ENCODE assay signal across 8 mouse cellular contexts in genomic region chr7:45366652-45367019, GRCm38 (mm10). TPM values are rescaled to one million over a fixed set of nuclear protein-coding genes. Genes with fewer than 3 reads are reported as not detected.
DNase-seq lines count a peak whose midpoint lies in the region; ATAC-seq and TF ChIP-seq lines count a peak whose summit lies in the region.

Gene Ppfia3 (minus strand): TSS chr7:45367019.

- no peak within 1 kb of the TSS for H3K27ac ChIP-seq in kidney, adult 2 months (ENCODE audit: insufficient read depth, low read depth, low read length)
- 0 out of 2 replicates have a peak within 1 kb of the TSS, but pooled peaks have one; percentile 27 for H3K27ac ChIP-seq in bone marrow, adult 2 months (ENCODE audit: control insufficient read depth, insufficient read depth, low read depth, low read length, poor library complexity)
- peak within 1 kb of the TSS; percentile 80 for H3K27ac ChIP-seq in hindbrain, embryonic 12.5 days
- H3K27ac ChIP-seq in liver, embryonic 13.5 days: no peak within 1 kb of the TSS

- TF ChIP-seq POLR2A in kidney, adult 2 months (IDR thresholded peaks at IDR 0.05; ENCODE audit: low read depth, low read length): no peak
- no peak for TF ChIP-seq POLR2A in bone marrow, adult 2 months (IDR thresholded peaks at IDR 0.05; ENCODE audit: borderline replicate concordance, control insufficient read depth, low read depth, low read length)

- H3K9me3 ChIP-seq in hindbrain, embryonic 12.5 days (replicated peaks): no peaks in the 10 kb centered on the region
- H3K9me3 ChIP-seq in liver, embryonic 13.5 days (replicated peaks): no peaks in the 10 kb centered on the region

- ATAC-seq in hindbrain, embryonic 12.5 days (ENCODE audit: low FRiP score): peak; percentile 55
- ATAC-seq in liver, embryonic 13.5 days (ENCODE audit: low read depth): no peak

- no peak for DNase-seq in kidney, adult 2 months
- DNase-seq in kidney, postnatal 4 days: no peak
- no peak for DNase-seq in liver, embryonic 13.5 days
- no peak for DNase-seq in frontal cortex, postnatal 14 days (ENCODE audit: low spot score in 2 of 2)
- no peak for DNase-seq in urinary bladder, postnatal 4 days (ENCODE audit: low spot score in 2 of 2)
- no peak for DNase-seq in natural killer cell, adult 2 months (ENCODE audit: low spot score in 2 of 2)

- H3K4me3 ChIP-seq in kidney, adult 2 months (ENCODE audit: insufficient read depth, low read depth, low read length): peak within 1 kb of the TSS; percentile 53
- peak within 1 kb of the TSS; percentile 71 for H3K4me3 ChIP-seq in bone marrow, adult 2 months (replicated peaks; ENCODE audit: control insufficient read depth, low read depth, low read length)
- peak within 1 kb of the TSS; percentile 79 for H3K4me3 ChIP-seq in hindbrain, embryonic 12.5 days
- peak within 1 kb of the TSS; percentile 59 for H3K4me3 ChIP-seq in liver, embryonic 13.5 days (replicated peaks)

- WGBS in kidney, adult 2 months: 2% methylated on average over 25 of the region's 26 CpGs
- under 1% methylated on average over 25 of the region's 26 CpGs for WGBS in bone marrow, adult 2 months
- 0% methylated on average over 16 of the region's 26 CpGs for WGBS in hindbrain, embryonic 12.5 days
- WGBS in liver, embryonic 13.5 days (ENCODE audit: insufficient replicate concordance): 1% methylated on average over 25 of the region's 26 CpGs

- no peaks in the 10 kb centered on the region; the same call in 1 of the 2 replicates for H3K4me1 ChIP-seq in kidney, adult 2 months (ENCODE audit: control insufficient read depth, insufficient read depth, low read length)
- no peaks in the 10 kb centered on the region; the same call in 1 of the 2 replicates for H3K4me1 ChIP-seq in bone marrow, adult 2 months (ENCODE audit: control insufficient read depth, insufficient read depth, low read length)
- H3K4me1 ChIP-seq in hindbrain, embryonic 12.5 days: peaks cover 47% of the 10 kb centered on the region
- H3K4me1 ChIP-seq in liver, embryonic 13.5 days (replicated peaks): peaks cover 55% of the 10 kb centered on the region

- H3K27me3 ChIP-seq in kidney, adult 2 months (replicated peaks; ENCODE audit: control insufficient read depth, insufficient read depth, low read length): no peaks in the 10 kb centered on the region
- peaks cover 69% of the 10 kb centered on the region for H3K27me3 ChIP-seq in hindbrain, embryonic 12.5 days
- H3K27me3 ChIP-seq in liver, embryonic 13.5 days: peaks cover 82% of the 10 kb centered on the region

- H3K36me3 ChIP-seq in kidney, adult 2 months (ENCODE audit: control insufficient read depth, insufficient read depth, low read length): no peaks in the 10 kb centered on the region
- no peaks in the 10 kb centered on the region for H3K36me3 ChIP-seq in hindbrain, embryonic 12.5 days
- no peaks in the 10 kb centered on the region for H3K36me3 ChIP-seq in liver, embryonic 13.5 days

- peak within 1 kb of the TSS; percentile 87 for H3K9ac ChIP-seq in hindbrain, embryonic 12.5 days
- peak within 1 kb of the TSS; percentile 64 for H3K9ac ChIP-seq in liver, embryonic 13.5 days

- TF ChIP-seq CTCF in kidney, adult 2 months (conservative IDR thresholded peaks at IDR 0.05; ENCODE audit: insufficient read depth, insufficient read length, low read depth, low read length): no peak
- TF ChIP-seq CTCF in bone marrow, adult 2 months (IDR thresholded peaks at IDR 0.05; ENCODE audit: control insufficient read depth, insufficient read depth, low read length): no peak

- peak within 1 kb of the TSS; percentile 74 for H3K4me2 ChIP-seq in hindbrain, embryonic 12.5 days (replicated peaks)
- H3K4me2 ChIP-seq in liver, embryonic 13.5 days: peak within 1 kb of the TSS; percentile 76

RNA-seq across cellular contexts. Expression of gene Ppfia3, which starts in this region (rescaled TPM):
- polyA plus RNA-seq in kidney, adult 2 months (2012; rRNA removed): 0.50 and 0.64 TPM in 2 replicates
- not detected in 2 replicates for polyA plus RNA-seq in bone marrow, adult 2 months (2011; ENCODE audit: insufficient read depth, insufficient read length, low replicate concordance, missing spikeins)
- 15.6 and 16.2 TPM in 2 replicates for polyA plus RNA-seq in hindbrain, embryonic 12.5 days (2016; fragmentation: Nextera tagmentation; extraction: Ambion mirVana)
- 0.24 and 0.25 TPM in 2 replicates for polyA plus RNA-seq in liver, embryonic 13.5 days (2015; fragmentation: Nextera tagmentation; extraction: Ambion mirVana)

Comparison
In these comparisons a context has a peak if more than half of its experiments do, and no peak if none do; other contexts are left out.
1. RNA of gene Ppfia3 (polyA plus RNA-seq): 15.6 to 16.2 TPM in hindbrain, embryonic 12.5 days; 0.50 to 0.64 TPM in kidney, adult 2 months, 0.24 to 0.25 TPM in liver, embryonic 13.5 days and not detected in bone marrow, adult 2 months; every median in the first group is over 10 times any median in the second.
2. H3K27ac ChIP-seq: peak in bone marrow, adult 2 months (single experiment) and hindbrain, embryonic 12.5 days (single experiment); none in kidney, adult 2 months (single experiment) and liver, embryonic 13.5 days (single experiment).
3. Peak in every context shown above with its lines, with median percentiles within 50 percentile points of each other: H3K4me3 ChIP-seq.